Mouse (Mus musculus) heart, postnatal 10 days (tissue): ENCODE measurements at regions not wholly inside any gene's neighbourhood (a gene's known extent, or its start where the extent isn't known, plus 50 kb on each side); places are given as distances from the start of the nearest gene placed in this dataset.
A peak's percentile ranks its signal among the peaks of the same experiment; 100 is the strongest.

Source experiments
- DNase-seq, 2 experiments: peaks; one replicate each; pipeline ENCODE4 v3.0.0; 2021
- intact Hi-C: fragments of 180-260 bp; cut with DNase I; formaldehyde crosslinking; loops from one replicate; pipeline ENCODE4 v1.15.1; 2025

GRCm38 (mm10) chr6:20982931-20983330 lies 232.4 kb upstream of the Kcnd2 start:
- no peak for DNase-seq
- intact Hi-C loops: no loop called here

DNA sequence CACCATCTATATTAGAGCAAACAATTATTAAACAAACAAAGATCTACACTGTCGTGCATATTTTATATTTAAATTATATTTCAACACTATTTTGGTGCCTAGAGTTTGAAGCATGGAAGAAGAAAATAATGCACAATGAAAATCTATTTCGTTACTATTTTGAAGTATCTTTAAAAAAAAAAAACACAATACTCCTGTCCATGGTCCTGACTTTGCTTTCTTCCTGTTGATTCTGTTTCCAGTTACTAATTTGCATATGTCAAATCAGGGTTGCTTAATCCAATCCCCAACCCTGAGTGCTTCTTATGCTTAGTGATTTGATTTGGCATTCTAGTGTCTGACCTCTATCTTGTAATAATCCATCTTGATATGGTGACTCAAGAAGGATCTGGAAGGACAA lies 210.2 kb upstream of the Kcnd2 start:
- intact Hi-C loops: no loop called here
- DNase-seq: no peak

DNA sequence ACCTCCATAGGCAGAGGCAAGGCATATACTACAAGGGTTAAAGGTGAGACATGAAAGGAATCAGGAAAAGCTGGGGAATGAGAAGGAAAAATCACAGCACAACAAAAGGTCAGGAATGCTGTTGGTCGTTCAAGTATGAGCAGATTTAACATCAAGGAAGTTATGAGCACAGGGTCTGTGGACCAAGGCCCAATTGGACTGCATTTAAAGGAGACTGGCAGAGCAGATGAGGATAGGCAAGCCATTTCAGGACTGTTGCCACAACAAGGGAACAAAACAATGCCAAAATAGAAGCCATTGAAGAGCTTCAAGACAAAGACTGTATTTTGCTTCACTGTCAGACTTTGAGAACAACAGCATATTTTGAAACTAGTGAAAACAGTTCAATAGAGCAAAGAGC lies 167.4 kb upstream of the Kcnd2 start:
- intact Hi-C loops: no loop called here
- DNase-seq: peak; percentile 49 to 57

DNA sequence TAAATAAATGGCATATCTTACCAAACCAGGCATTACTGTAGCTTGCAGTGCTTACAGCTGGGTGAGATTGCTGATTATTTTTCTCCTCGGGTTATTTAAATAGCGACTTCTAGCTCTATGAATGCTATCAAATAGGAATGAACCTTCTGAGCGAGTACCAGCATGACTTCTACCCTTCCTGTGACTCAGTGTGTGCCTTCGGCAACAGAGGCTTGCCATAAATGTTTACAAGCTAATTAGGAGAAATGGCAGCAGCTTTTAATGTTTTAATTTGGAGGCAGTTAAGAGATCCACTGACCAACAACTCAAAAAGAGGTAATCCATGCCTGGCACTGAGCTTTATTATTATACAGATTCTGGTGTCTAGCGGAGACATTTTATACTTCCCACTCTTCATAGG lies 122.3 kb upstream of the Kcnd2 start:
- no peak for DNase-seq
- intact Hi-C loops: no loop called here

- intact Hi-C loops: no loop called here
- DNase-seq: peak; percentile 34 to 55
Observed at GRCm38 (mm10) chr6:21111238-21111992, 103.9 kb upstream of the Kcnd2 start.

- intact Hi-C loops: no loop called here
- DNase-seq: no peak
Observed at GRCm38 (mm10) chr6:21122119-21122518, 93.2 kb upstream of the Kcnd2 start.

DNA sequence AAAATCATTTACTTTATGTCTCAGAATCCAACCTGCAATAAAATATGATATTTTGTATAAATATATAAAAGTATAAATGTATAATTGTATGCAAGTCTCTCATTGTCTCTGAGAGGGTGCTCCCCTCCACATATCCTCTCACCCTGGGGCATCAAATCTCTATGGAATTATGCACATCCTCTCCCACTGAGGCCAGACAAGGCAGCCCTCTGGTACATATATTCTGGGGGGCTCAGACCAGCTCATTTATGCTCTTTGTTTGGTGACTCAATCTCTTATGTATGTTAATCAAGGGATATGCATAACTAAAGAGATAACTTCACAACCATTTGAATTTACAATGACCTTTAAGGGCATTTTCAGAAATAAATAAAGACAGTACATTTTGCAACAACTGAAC lies 92.5 kb upstream of the Kcnd2 start:
- no peak for DNase-seq
- intact Hi-C loops: no loop called here
